Mouse (Mus musculus): ENCODE measurements around the gene Mrpl14. TPM values are rescaled to one million over a fixed set of nuclear protein-coding genes. Genes with fewer than 3 reads are reported as not detected.

Gene Mrpl14
- polyA plus RNA-seq (2016; fragmentation: Nextera tagmentation; extraction: Ambion mirVana): 128 and 129 TPM in 2 replicates

DNA sequence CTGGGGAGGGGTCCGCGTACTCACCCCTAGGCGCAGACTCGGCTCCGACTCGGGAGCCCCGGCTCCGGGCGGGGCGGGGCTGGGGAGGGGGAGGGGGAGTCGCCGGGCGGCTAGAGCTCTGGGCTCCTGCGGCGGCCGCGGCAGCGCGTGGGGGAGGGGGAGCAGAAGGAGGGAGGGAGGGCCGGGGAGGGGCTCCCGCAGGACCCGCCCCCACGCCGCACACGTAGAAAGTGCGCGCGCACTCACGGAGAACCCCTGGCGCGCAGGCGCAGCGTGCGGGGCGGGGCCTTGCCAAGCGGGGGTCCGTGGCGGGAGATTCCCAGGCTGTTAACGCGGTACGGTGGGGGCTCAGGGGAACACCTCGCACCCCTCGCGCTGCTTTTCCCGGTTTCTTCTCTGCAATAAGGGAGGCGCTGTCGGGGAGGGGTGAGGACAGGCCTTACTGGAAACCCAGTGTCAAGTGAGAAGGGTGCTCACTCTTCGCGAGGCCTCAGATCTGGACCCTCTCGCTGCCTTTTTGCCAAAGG, at the start of gene Mrpl14:
TSS of gene Mrpl14 (plus strand) at position 230 of the 527 bp plus-strand sequence.
- Histone ChIP-seq H3K4me2 (peak within 1 kb of the TSS; percentile 93), H3K4me1 (replicated peaks) (peaks cover 29% of the 10 kb centered on the region), H3K27ac (ENCODE audit: poor library complexity, severe bottlenecking) (peak within 1 kb of the TSS; percentile 77), H3K27me3 (replicated peaks) (no peaks in the 10 kb centered on the region), H3K9me3 (replicated peaks) (no peaks in the 10 kb centered on the region), H3K4me3 (peak within 1 kb of the TSS; percentile 90), H3K36me3 (no peaks in the 10 kb centered on the region), H3K9ac (peak within 1 kb of the TSS; percentile 96)
- 1% methylated on average over 40 of the region's 50 CpGs for WGBS
- peak; percentile 91 for ATAC-seq (ENCODE audit: insufficient number of reproducible peaks, low FRiP score)

DNA sequence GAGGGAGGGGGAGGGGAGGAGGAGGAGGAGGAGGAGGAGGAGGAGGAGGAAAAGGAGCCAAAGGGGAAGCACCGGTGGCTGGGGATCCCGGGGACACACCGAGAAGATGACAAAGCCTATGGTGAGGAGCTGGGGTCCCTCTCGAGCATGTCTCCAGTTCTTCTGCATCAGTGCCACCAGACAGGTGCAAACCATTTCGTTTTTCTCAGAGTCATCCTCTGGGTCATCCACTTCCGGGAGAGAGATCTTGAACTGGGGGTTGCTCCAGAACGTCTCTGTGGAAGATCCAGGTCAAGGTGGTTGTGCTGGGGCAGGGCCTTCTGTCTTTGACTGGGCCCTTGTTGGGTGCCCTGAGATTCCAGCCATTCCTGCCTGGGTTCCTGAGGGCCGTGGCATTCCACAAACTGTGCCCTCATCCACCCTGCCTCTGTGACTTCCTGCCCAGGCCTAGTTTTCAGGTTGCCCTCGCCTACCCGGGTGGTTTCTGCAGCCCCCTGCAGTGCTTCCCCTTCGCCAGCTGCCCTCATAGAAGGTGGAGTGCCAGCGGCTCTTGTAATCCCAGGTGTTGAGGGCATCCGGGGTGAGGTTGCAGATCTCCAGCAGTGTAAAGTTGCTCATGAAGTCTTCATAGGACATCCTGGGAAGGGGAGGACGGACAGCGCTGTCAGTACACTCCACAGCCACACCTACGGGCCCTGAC, 47.4 kb upstream of the Mrpl14 start:
- Histone ChIP-seq H3K4me3 (no peak overlapping the region), H3K9ac (no peak overlapping the region), H3K27ac (ENCODE audit: poor library complexity, severe bottlenecking) (no peak overlapping the region), H3K4me2 (no peak overlapping the region), H3K36me3 (no peaks in the 10 kb centered on the region), H3K9me3 (replicated peaks) (no peaks in the 10 kb centered on the region), H3K27me3 (replicated peaks) (no peaks in the 10 kb centered on the region), H3K4me1 (replicated peaks) (peaks cover 4% of the 10 kb centered on the region; the same call in 1 of the 2 replicates)
- WGBS: 68% methylated on average over 16 of the region's 16 CpGs
- no peak for ATAC-seq (ENCODE audit: insufficient number of reproducible peaks, low FRiP score)

DNA sequence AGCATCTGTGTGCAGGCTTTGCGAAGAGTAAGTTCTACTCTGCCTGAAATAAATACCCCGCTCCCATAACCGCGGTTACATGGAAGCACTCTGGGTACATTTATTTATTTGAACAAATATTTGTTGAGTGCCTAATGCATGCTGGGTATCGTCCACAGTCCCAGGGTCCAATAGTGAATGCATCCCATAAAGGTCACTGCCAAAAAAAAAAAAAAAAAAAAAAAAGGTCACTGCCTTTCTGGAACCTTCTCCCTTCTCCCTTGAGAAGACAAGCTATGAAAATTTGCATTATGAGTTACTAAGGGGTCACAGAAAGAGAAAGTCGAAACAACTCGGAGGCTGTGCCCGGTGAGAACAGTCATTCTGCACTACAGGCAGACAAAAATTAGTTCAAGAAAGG, 44.1 kb upstream of the Mrpl14 start:
- ATAC-seq (ENCODE audit: insufficient number of reproducible peaks, low FRiP score): no peak
- no peak overlapping the region for H3K9ac ChIP-seq
- no peaks in the 10 kb centered on the region for H3K36me3 ChIP-seq
- 0 out of 2 replicates have a peak, but pooled peaks cover 3% of the 10 kb centered on the region for H3K9me3 ChIP-seq (replicated peaks)
- H3K4me1 ChIP-seq (replicated peaks): peaks cover 4% of the 10 kb centered on the region; the same call in 1 of the 2 replicates
- no peak overlapping the region for H3K27ac ChIP-seq (ENCODE audit: poor library complexity, severe bottlenecking)
- no peaks in the 10 kb centered on the region for H3K27me3 ChIP-seq (replicated peaks)
- no peak overlapping the region for H3K4me2 ChIP-seq
- no peak overlapping the region for H3K4me3 ChIP-seq
- 88% methylated on average over 8 of the region's 8 CpGs for WGBS

DNA sequence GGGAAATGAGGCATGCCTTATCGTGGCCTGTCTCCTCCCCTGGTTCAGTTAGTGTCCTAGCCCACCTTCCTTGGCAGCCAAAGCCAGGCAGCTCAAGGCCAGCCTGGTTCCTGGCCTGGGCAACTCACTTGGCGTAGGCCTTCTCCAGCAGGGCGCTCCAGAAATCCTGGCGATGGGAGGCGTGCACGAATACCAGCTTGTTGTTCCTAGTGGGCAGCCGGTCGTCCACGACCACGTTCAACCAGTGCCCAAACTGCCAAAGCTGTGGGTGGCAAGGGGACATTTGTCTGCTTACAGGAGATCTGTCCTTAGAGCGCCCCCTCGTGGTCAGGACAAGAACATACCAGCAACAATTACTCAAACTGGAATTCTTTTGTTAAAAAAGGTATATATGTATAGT, 43.4 kb upstream of the Mrpl14 start:
- Histone ChIP-seq H3K4me2 (no peak overlapping the region), H3K27me3 (replicated peaks) (no peaks in the 10 kb centered on the region), H3K9ac (no peak overlapping the region), H3K27ac (ENCODE audit: poor library complexity, severe bottlenecking) (no peak overlapping the region), H3K9me3 (replicated peaks) (0 out of 2 replicates have a peak, but pooled peaks cover 3% of the 10 kb centered on the region), H3K36me3 (no peaks in the 10 kb centered on the region), H3K4me1 (replicated peaks) (peaks cover 4% of the 10 kb centered on the region; the same call in 1 of the 2 replicates), H3K4me3 (no peak overlapping the region)
- ATAC-seq (ENCODE audit: insufficient number of reproducible peaks, low FRiP score): no peak
- 18% methylated on average over 12 of the region's 12 CpGs for WGBS

DNA sequence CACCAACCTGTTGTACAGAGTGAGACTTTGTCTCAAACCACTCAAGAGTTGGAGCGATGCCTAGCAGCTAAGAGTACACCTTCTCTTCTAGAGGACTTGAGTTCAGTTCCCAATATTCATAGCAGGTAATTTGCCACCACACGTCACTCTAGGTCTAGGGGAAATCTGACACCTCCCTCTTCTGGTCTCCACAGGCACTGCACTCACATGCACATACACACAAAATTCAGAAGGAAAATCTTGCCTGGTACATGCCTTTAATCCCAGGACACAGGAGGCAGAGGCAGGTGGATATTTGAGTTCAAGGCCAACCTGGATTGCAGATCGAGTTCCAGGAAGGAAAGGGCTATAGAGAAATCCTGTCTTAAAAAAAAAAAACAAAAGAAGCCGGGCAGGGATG, 41.9 kb upstream of the Mrpl14 start:
- Histone ChIP-seq H3K36me3 (no peaks in the 10 kb centered on the region), H3K4me1 (replicated peaks) (peaks cover 4% of the 10 kb centered on the region; the same call in 1 of the 2 replicates), H3K9me3 (replicated peaks) (0 out of 2 replicates have a peak, but pooled peaks cover 3% of the 10 kb centered on the region), H3K27me3 (replicated peaks) (no peaks in the 10 kb centered on the region), H3K27ac (ENCODE audit: poor library complexity, severe bottlenecking) (no peak overlapping the region), H3K4me3 (no peak overlapping the region), H3K9ac (no peak overlapping the region), H3K4me2 (no peak overlapping the region)
- 91% methylated on average over 4 of the region's 4 CpGs for WGBS
- ATAC-seq (ENCODE audit: insufficient number of reproducible peaks, low FRiP score): no peak

DNA sequence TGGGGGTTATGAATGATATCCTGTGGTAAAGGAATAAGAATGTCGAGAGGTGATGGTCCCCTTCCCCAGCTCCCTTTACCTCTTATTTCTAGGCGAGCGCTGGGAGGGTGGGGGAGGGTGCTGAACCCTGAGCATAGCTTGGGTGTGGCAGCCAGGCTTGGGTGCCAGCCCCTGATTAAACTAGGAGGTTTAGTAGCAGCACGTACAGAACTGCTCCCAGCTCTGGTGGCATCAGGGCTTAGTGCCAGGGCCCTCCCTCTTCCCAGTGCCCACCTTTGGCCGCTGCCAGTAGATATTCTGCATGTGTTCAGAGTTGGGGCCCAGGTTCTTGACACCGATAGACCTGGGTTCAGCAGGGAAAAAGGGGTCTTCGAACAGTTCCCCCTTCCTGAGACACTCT, 32.9 kb upstream of the Mrpl14 start:
- no peaks in the 10 kb centered on the region for H3K36me3 ChIP-seq
- 60% methylated on average over 7 of the region's 7 CpGs for WGBS

DNA sequence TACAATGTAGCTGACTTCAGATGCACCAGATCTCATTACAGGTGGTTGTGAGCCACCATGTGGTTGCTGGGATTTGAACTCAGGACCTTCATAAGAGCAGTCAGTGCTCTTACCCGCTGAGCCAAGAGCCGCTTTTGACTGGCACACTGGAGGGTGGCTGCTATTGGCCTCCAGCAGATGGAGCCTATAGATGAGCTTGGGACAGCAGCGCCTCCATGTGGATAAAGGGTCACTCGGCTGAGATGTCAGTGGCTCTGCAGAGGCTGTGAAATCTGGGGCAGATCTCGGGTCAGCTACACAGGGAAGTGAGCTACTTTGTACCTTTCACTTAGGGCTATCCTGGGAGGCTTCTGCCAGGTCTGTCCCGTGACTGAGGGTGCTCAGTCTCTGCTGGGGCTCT, 30.3 kb upstream of the Mrpl14 start:
- no peak overlapping the region for H3K4me3 ChIP-seq
- no peaks in the 10 kb centered on the region; the same call in 1 of the 2 replicates for H3K36me3 ChIP-seq
- WGBS: 25% methylated on average over 6 of the region's 6 CpGs
- no peaks in the 10 kb centered on the region for H3K27me3 ChIP-seq (replicated peaks)
- H3K4me2 ChIP-seq: no peak overlapping the region
- H3K27ac ChIP-seq (ENCODE audit: poor library complexity, severe bottlenecking): no peak overlapping the region
- peaks cover 6% of the 10 kb centered on the region; the same call in 1 of the 2 replicates for H3K4me1 ChIP-seq (replicated peaks)
- no peak overlapping the region for H3K9ac ChIP-seq
- no peaks in the 10 kb centered on the region for H3K9me3 ChIP-seq (replicated peaks)
- no peak for ATAC-seq (ENCODE audit: insufficient number of reproducible peaks, low FRiP score)

More for the DNA sequence above, 32.9 kb upstream of the Mrpl14 start:
- no peaks in the 10 kb centered on the region for H3K4me1 ChIP-seq (replicated peaks)
- no peak overlapping the region for H3K27ac ChIP-seq (ENCODE audit: poor library complexity, severe bottlenecking)
- no peak for ATAC-seq (ENCODE audit: insufficient number of reproducible peaks, low FRiP score)
- H3K4me3 ChIP-seq: no peak overlapping the region
- H3K9me3 ChIP-seq (replicated peaks): no peaks in the 10 kb centered on the region
- H3K9ac ChIP-seq: no peak overlapping the region
- no peak overlapping the region for H3K4me2 ChIP-seq
- H3K27me3 ChIP-seq (replicated peaks): no peaks in the 10 kb centered on the region

DNA sequence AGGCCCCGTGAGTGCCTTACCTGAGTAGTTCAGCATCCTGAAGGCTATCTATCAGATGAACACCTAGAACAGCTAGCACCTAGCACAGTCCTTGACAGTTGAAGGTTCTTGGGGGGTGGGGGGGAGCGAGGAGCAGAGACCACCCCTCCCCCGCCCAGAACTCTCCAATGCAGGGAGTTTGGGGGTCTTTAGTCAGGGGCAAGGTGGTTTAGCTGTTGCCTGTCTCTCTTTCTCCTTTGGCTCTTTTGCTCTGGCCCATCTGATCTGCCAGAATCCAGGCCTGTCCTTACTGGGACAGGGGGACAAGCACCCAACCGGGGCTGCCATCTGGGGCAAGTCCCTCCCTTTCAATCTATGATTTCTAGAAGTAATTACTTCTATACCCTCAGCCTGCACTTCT, 26.9 kb upstream of the Mrpl14 start, which contains the start of gene Capn11:
TSS of gene Capn11 (minus strand) at position 101 of the 400 bp plus-strand sequence.
- peaks cover 21% of the 10 kb centered on the region for H3K36me3 ChIP-seq
- no peak within 1 kb of the TSS for H3K4me3 ChIP-seq
- no peak within 1 kb of the TSS for H3K27ac ChIP-seq (ENCODE audit: poor library complexity, severe bottlenecking)
- no peak within 1 kb of the TSS for H3K4me2 ChIP-seq
- no peak for ATAC-seq (ENCODE audit: insufficient number of reproducible peaks, low FRiP score)
- H3K27me3 ChIP-seq (replicated peaks): no peaks in the 10 kb centered on the region
- 64% methylated on average over 4 of the region's 4 CpGs for WGBS
- H3K9ac ChIP-seq: 0 out of 2 replicates have a peak within 1 kb of the TSS, but pooled peaks have one; percentile 11
- H3K9me3 ChIP-seq (replicated peaks): no peaks in the 10 kb centered on the region
- peaks cover 6% of the 10 kb centered on the region; the same call in 1 of the 2 replicates for H3K4me1 ChIP-seq (replicated peaks)

DNA sequence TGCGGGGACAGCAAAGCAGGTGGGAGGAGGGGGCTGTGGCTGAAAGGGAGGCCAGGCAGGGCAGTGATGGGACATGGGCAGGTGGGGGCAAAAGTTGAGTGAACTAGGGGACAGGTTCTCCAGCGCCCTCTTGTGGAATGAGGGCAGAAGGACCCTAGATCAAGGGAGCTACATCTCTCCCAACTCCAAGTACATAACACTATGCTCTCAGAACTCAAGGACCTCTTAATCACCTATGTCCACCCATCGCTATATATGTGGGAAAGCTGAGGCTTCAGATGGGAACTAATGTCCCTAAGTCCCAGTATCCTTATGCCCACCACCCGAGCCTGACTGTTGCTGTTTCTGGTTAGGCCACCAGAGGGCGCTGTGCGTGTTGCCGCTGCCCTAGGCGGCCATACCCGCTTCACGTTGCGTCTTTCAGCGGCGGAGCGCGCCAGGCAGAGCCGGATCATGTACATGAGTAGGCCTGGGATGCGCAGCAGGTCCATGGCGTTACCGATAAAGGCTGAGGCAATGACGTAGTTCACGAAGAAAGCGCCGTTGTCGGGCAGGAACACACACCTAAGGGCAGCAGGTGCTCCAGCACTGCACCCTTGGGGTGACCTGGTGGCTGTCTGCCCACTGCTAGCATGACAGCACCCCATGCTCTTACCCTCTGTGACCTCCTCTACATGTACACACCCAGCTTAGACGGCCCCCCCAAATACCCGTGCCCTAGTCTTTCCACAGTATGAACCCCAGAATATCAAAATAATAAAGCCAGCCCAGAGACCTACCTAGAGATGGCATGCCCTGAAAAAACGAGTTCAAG, 22.8 kb upstream of the Mrpl14 start:
- H3K27me3 ChIP-seq (replicated peaks): no peaks in the 10 kb centered on the region
- peaks cover 53% of the 10 kb centered on the region for H3K36me3 ChIP-seq
- no peak overlapping the region for H3K27ac ChIP-seq (ENCODE audit: poor library complexity, severe bottlenecking)
- peak overlapping the region; percentile 43 for H3K4me2 ChIP-seq
- WGBS: 26% methylated on average over 27 of the region's 27 CpGs
- H3K9me3 ChIP-seq (replicated peaks): no peaks in the 10 kb centered on the region
- 0 out of 2 replicates have a peak, but pooled peaks have one; percentile 23 for ATAC-seq (ENCODE audit: insufficient number of reproducible peaks, low FRiP score)
- no peak overlapping the region for H3K4me3 ChIP-seq
- H3K9ac ChIP-seq: no peak overlapping the region
- H3K4me1 ChIP-seq (replicated peaks): peaks cover 6% of the 10 kb centered on the region; the same call in 1 of the 2 replicates

DNA sequence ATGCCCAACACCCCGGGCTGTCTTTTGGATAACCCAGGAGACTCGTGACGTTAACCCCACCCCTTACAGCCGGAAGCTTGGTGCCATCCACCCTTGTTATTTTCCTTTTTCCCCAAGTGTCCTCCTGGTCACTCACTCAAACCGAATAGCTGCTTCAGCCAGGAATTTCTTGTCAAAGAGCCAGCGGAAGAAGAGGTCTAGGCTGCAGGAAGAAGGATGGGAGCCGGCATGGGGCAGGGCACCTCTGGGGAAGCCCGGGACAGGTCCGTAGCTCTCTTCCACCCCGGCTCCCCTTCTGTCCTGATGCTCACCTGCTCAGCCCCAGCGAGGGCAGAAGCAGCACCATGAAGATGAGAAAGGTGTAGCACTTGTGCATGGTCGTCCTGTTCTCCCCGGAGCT, 21.5 kb upstream of the Mrpl14 start:
- Histone ChIP-seq H3K27ac (ENCODE audit: poor library complexity, severe bottlenecking) (no peak overlapping the region), H3K27me3 (replicated peaks) (no peaks in the 10 kb centered on the region), H3K4me2 (no peak overlapping the region), H3K4me1 (replicated peaks) (no peaks in the 10 kb centered on the region), H3K9ac (no peak overlapping the region), H3K4me3 (no peak overlapping the region), H3K9me3 (replicated peaks) (no peaks in the 10 kb centered on the region), H3K36me3 (peaks cover 61% of the 10 kb centered on the region)
- no peak for ATAC-seq (ENCODE audit: insufficient number of reproducible peaks, low FRiP score)
- 82% methylated on average over 13 of the region's 13 CpGs for WGBS

DNA sequence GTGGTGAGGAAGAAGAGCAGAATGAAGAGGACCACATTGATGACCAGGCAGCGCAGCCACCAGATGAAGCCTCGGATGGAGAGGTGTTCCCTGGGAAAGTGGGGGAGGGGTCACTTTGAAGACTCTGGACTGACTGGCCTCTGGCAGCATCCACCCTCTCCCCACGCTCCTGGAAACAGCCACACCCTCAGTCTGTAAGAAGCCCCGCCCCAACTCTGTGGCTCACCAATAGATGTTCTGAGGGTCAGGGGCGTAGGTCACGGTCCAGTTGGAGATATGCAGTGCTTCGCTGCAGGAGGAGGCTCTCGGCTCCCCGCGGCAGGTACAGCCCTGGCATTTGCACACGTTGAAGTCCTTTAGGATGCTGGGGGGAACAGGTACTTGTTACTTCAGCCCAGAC, 20.0 kb upstream of the Mrpl14 start:
- no peak overlapping the region for H3K4me3 ChIP-seq
- no peak overlapping the region for H3K4me2 ChIP-seq
- no peak overlapping the region for H3K27ac ChIP-seq (ENCODE audit: poor library complexity, severe bottlenecking)
- 75% methylated on average over 11 of the region's 11 CpGs for WGBS
- no peaks in the 10 kb centered on the region for H3K9me3 ChIP-seq (replicated peaks)
- peaks cover 72% of the 10 kb centered on the region for H3K36me3 ChIP-seq
- ATAC-seq (ENCODE audit: insufficient number of reproducible peaks, low FRiP score): no peak
- H3K9ac ChIP-seq: no peak overlapping the region
- no peaks in the 10 kb centered on the region for H3K27me3 ChIP-seq (replicated peaks)
- no peaks in the 10 kb centered on the region for H3K4me1 ChIP-seq (replicated peaks)
